Mouse (Mus musculus) kidney, embryonic 15.5 days (tissue): Measurements from ENCODE around the gene Phf21b. TPM values are rescaled to one million over a fixed set of nuclear protein-coding genes. Genes with fewer than 3 reads are reported as not detected.
A peak's percentile ranks its signal among the peaks of the same experiment; 100 is the strongest.

ENCODE experiments used
- ATAC-seq: fragments of 200-750 bp; cut with Nextera tagmentation; replicated peaks from 2 replicates; pipeline ENCODE4 v1.8.0; 2017; ENCODE audit warnings: moderate TSS enrichment; ENCODE audit not compliant: low FRiP score
- H3K27ac ChIP-seq: fragments of 300-500 bp; sonication (generic); 2 replicates; pipeline ENCODE4 v1.5.1; 2015; ENCODE audit warnings: mild to moderate bottlenecking, inconsistent platforms
- H3K27me3 ChIP-seq: fragments of 300-500 bp; sonication (generic); 2 replicates; pipeline ENCODE4 v1.6.1; 2015; ENCODE audit warnings: inconsistent platforms
- H3K36me3 ChIP-seq: fragments of 300-500 bp; sonication (generic); 2 replicates; pipeline ENCODE4 v1.6.1; 2015; ENCODE audit warnings: inconsistent platforms
- H3K4me1 ChIP-seq: fragments of 300-500 bp; sonication (generic); 2 replicates; pipeline ENCODE4 v1.6.1; 2015; ENCODE audit warnings: inconsistent platforms
- H3K4me2 ChIP-seq: fragments of 300-500 bp; sonication (generic); 2 replicates; pipeline ENCODE4 v1.6.1; 2015; ENCODE audit warnings: moderate library complexity, mild to moderate bottlenecking, inconsistent platforms
- H3K4me3 ChIP-seq: fragments of 300-500 bp; sonication (generic); replicated peaks from 2 replicates; pipeline ENCODE4 v1.5.1; 2015; ENCODE audit warnings: mild to moderate bottlenecking, inconsistent platforms
- H3K9ac ChIP-seq: fragments of 300-500 bp; sonication (generic); 2 replicates; pipeline ENCODE4 v1.6.1; 2015; ENCODE audit warnings: mild to moderate bottlenecking, inconsistent platforms
- H3K9me3 ChIP-seq: fragments of 300-500 bp; sonication (generic); replicated peaks from 2 replicates; pipeline ENCODE4 v1.6.1; 2016; ENCODE audit warnings: inconsistent platforms
- WGBS: fragments of 180-500 bp; shearing (Covaris S2); methylation state at CpG from one replicate; pipeline ENCODE4 v1.1.7; 2015; ENCODE audit warnings: mixed read lengths; 5-methylcytosine and 5-hydroxymethylcytosine counted together
- polyA plus RNA-seq: library from polyadenylated mRNA; unstranded; fragments of >200 nt; fragmentation: Nextera tagmentation; extraction: Ambion mirVana; gene quantifications from 2 replicates; pipeline ENCODE4 v1.2.1, GENCODE M21; 2015

The Phf21b gene
- polyA plus RNA-seq, 1 experiment from 2014 or later: 0.23 TPM

GRCm38 (mm10) chr15:84861911-84862310, 6.1 kb upstream of the Phf21b start:
- Histone ChIP-seq H3K36me3 (no peaks in the 10 kb centered on the region), H3K4me2 (no peak overlapping the region), H3K9ac (no peak overlapping the region), H3K27ac (no peak overlapping the region), H3K9me3 (no peaks in the 10 kb centered on the region), H3K4me1 (peaks cover 3% of the 10 kb centered on the region), H3K4me3 (no peak overlapping the region), H3K27me3 (peaks cover 4% of the 10 kb centered on the region; the same call in 1 of the 2 replicates)
- no peak for ATAC-seq
- WGBS: 84% methylated on average over 8 of the region's 8 CpGs

- Histone ChIP-seq H3K36me3 (no peaks in the 10 kb centered on the region), H3K4me2 (no peak overlapping the region), H3K27me3 (peaks cover 11% of the 10 kb centered on the region), H3K27ac (no peak overlapping the region), H3K9me3 (no peaks in the 10 kb centered on the region), H3K4me3 (no peak overlapping the region), H3K9ac (no peak overlapping the region), H3K4me1 (peaks cover 37% of the 10 kb centered on the region)
- no peak for ATAC-seq
- WGBS: 79% methylated on average over 2 of the region's 2 CpGs
These were observed 1.8 kb upstream of the Phf21b start for GRCm38 (mm10) chr15:84857623-84858022.

GRCm38 (mm10) chr15:84854921-84855901, 638 bp downstream of the Phf21b start:
- Histone ChIP-seq H3K4me2 (peak overlapping the region; percentile 100), H3K4me3 (peak overlapping the region; percentile 64), H3K4me1 (peaks cover 41% of the 10 kb centered on the region), H3K9ac (peak overlapping the region; percentile 53), H3K9me3 (no peaks in the 10 kb centered on the region), H3K36me3 (no peaks in the 10 kb centered on the region), H3K27me3 (peaks cover 16% of the 10 kb centered on the region), H3K27ac (peak overlapping the region; percentile 95)
- WGBS: under 1% methylated on average over 88 of the region's 88 CpGs
- peak; percentile 18; the same call in 1 of the 2 replicates for ATAC-seq

- Histone ChIP-seq H3K4me1 (peaks cover 41% of the 10 kb centered on the region), H3K27me3 (peaks cover 16% of the 10 kb centered on the region), H3K9ac (peak overlapping the region; percentile 53), H3K36me3 (no peaks in the 10 kb centered on the region), H3K27ac (no peak overlapping the region), H3K4me3 (peak overlapping the region; percentile 64), H3K4me2 (peak overlapping the region; percentile 100), H3K9me3 (no peaks in the 10 kb centered on the region)
- no peak for ATAC-seq
- WGBS: under 1% methylated on average over 49 of the region's 49 CpGs
These were observed 1.6 kb downstream of the Phf21b start for GRCm38 (mm10) chr15:84854171-84854811.

- ATAC-seq: peak; percentile 65
- Histone ChIP-seq H3K4me2 (peak overlapping the region; percentile 100), H3K9ac (peak overlapping the region; percentile 61), H3K4me1 (peaks cover 41% of the 10 kb centered on the region), H3K4me3 (peak overlapping the region; percentile 64), H3K27me3 (peaks cover 16% of the 10 kb centered on the region), H3K9me3 (no peaks in the 10 kb centered on the region), H3K36me3 (no peaks in the 10 kb centered on the region), H3K27ac (peak overlapping the region; percentile 84)
- WGBS: under 1% methylated on average over 79 of the region's 84 CpGs
These were observed 2.4 kb downstream of the Phf21b start for GRCm38 (mm10) chr15:84853261-84854137.

GRCm38 (mm10) chr15:84852457-84853070, 3.3 kb downstream of the Phf21b start:
- WGBS: 11% methylated on average over 10 of the region's 10 CpGs
- Histone ChIP-seq H3K4me1 (peaks cover 41% of the 10 kb centered on the region), H3K9me3 (no peaks in the 10 kb centered on the region), H3K27ac (peak overlapping the region; percentile 84), H3K9ac (peak overlapping the region; percentile 61; the same call in 1 of the 2 replicates), H3K36me3 (no peaks in the 10 kb centered on the region), H3K27me3 (peaks cover 13% of the 10 kb centered on the region), H3K4me3 (peak overlapping the region; percentile 64), H3K4me2 (peak overlapping the region; percentile 100)
- no peak for ATAC-seq

- WGBS: 85% methylated on average over 1 of the region's 1 CpGs
- Histone ChIP-seq H3K9ac (no peak overlapping the region), H3K9me3 (no peaks in the 10 kb centered on the region), H3K4me2 (no peak overlapping the region), H3K27ac (no peak overlapping the region), H3K4me1 (peaks cover 28% of the 10 kb centered on the region), H3K27me3 (peaks cover 10% of the 10 kb centered on the region), H3K36me3 (no peaks in the 10 kb centered on the region), H3K4me3 (no peak overlapping the region)
- ATAC-seq: no peak
These were observed 5.5 kb downstream of the Phf21b start for GRCm38 (mm10) chr15:84850321-84850720.

GRCm38 (mm10) chr15:84846216-84846615, 9.6 kb downstream of the Phf21b start:
- no peak overlapping the region for H3K4me2 ChIP-seq
- WGBS: 59% methylated on average over 3 of the region's 3 CpGs
- no peaks in the 10 kb centered on the region for H3K9me3 ChIP-seq
- H3K4me3 ChIP-seq: no peak overlapping the region
- ATAC-seq: no peak
- no peaks in the 10 kb centered on the region for H3K36me3 ChIP-seq
- no peak overlapping the region for H3K27ac ChIP-seq
- H3K4me1 ChIP-seq: peaks cover 25% of the 10 kb centered on the region
- H3K27me3 ChIP-seq: no peaks in the 10 kb centered on the region
- H3K9ac ChIP-seq: no peak overlapping the region

GRCm38 (mm10) chr15:84844831-84845230, 11.0 kb downstream of the Phf21b start:
- Histone ChIP-seq H3K27me3 (no peaks in the 10 kb centered on the region), H3K4me2 (no peak overlapping the region), H3K4me3 (no peak overlapping the region), H3K27ac (no peak overlapping the region), H3K36me3 (no peaks in the 10 kb centered on the region), H3K9me3 (no peaks in the 10 kb centered on the region), H3K9ac (no peak overlapping the region), H3K4me1 (peaks cover 25% of the 10 kb centered on the region)
- ATAC-seq: no peak
- 67% methylated on average over 4 of the region's 4 CpGs for WGBS

GRCm38 (mm10) chr15:84843034-84843433, 12.8 kb downstream of the Phf21b start:
- Histone ChIP-seq H3K36me3 (no peaks in the 10 kb centered on the region), H3K4me1 (peaks cover 25% of the 10 kb centered on the region), H3K4me3 (no peak overlapping the region), H3K9ac (no peak overlapping the region), H3K9me3 (no peaks in the 10 kb centered on the region), H3K27ac (peak overlapping the region; percentile 71), H3K4me2 (no peak overlapping the region; the same call in 1 of the 2 replicates), H3K27me3 (no peaks in the 10 kb centered on the region)
- no peak for ATAC-seq
- WGBS: 44% methylated on average over 10 of the region's 10 CpGs
